In the genomic region with DNA sequence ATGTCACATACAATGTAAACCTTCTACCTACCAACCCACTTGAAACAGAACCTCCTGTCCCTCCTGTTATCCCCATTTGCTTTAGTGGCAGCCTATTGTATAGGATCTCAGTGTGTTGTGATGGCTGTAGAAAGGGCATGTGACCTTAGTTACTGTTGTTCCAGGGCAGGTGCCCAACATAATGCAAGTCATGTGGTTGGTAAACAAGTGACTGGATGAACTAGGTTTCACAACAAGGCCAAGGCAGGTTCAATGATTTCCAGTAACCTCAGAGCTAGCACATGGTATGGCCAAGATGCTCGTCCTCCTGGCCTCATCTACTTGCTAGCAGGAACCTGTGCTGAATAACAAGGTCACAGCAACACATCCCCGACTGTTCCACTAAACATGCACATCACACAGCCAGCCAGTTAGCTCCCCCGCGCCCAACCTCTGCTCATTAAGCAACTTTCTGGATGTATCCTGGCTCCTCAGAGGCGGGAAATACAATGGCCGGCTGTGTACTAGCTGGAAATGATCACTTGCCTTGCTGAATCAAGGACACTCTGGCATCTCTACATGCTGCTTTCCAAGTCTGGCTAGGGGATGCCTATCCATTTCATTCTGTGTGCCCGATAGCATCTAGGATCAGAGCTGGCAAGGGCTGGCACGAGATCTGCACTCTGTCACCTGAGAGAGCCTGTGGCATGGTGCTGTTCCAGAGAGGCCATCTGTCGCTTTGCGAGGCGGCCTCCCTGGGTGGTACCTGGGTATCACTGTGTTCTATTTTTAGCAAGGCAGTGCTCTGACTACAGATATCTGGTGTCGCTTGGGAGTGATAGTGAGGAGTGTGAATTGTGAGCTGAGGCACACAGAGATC, we compare ENCODE assay signal across 12 mouse cellular contexts.
DNase-seq lines count a peak whose midpoint lies in the region; ATAC-seq and TF ChIP-seq lines count a peak whose summit lies in the region.
"Had no signal": no experiment of that assay in that cellular context is flagged by ENCODE, and none has a peak within 500 bp of the region (broad histone marks: within the 10 kb centered on the region; RNA-seq: fewer than 3 reads in every experiment).

No protein-coding gene starts in this region.

- DNase-seq in forebrain, postnatal 0 days: no peak
- peak; percentile 39 to 61 for DNase-seq in right cerebral cortex, postnatal 10 days (ENCODE audit: low spot score in 2 of 2)
- DNase-seq in right cerebral cortex, adult 2 months (ENCODE audit: low spot score in 2 of 2): no peak
- peak in 1 of 2 experiments; percentile 49 for DNase-seq in heart, adult 2 months
- peak; percentile 75 for DNase-seq in skeletal muscle tissue, adult 2 months (ENCODE audit: low read depth, low spot score)
- DNase-seq in spleen, adult 18-20 months: no peak
- no peak for DNase-seq in kidney, adult 8-10 months
- DNase-seq: kidney, adult 11 months; right cerebral cortex, postnatal 25 days had no signal

- no peak overlapping the region for H3K4me3 ChIP-seq in forebrain, postnatal 0 days (ENCODE audit: low read depth, low read length)
- H3K4me3 ChIP-seq in forebrain, embryonic 12.5 days (replicated peaks): no peak overlapping the region
- H3K4me3 ChIP-seq in heart, adult 2 months: no peak overlapping the region
- H3K4me3 ChIP-seq: embryonic facial prominence, embryonic 13.5 days had no signal

- no peak overlapping the region for H3K27ac ChIP-seq in forebrain, postnatal 0 days (ENCODE audit: low read depth, low read length)
- no peak overlapping the region for H3K27ac ChIP-seq in forebrain, embryonic 12.5 days
- no peak overlapping the region for H3K27ac ChIP-seq in heart, adult 2 months
- H3K27ac ChIP-seq: embryonic facial prominence, embryonic 13.5 days had no signal

- no peaks in the 10 kb centered on the region for H3K4me1 ChIP-seq in forebrain, postnatal 0 days (ENCODE audit: insufficient read depth)
- no peaks in the 10 kb centered on the region for H3K4me1 ChIP-seq in forebrain, embryonic 12.5 days
- no peaks in the 10 kb centered on the region; the same call in 1 of the 2 replicates for H3K4me1 ChIP-seq in heart, adult 2 months (ENCODE audit: control insufficient read depth, insufficient read depth, low read length)
- H3K4me1 ChIP-seq: embryonic facial prominence, embryonic 13.5 days had no signal

- ATAC-seq in forebrain, postnatal 0 days: peak; percentile 67
- ATAC-seq in forebrain, embryonic 12.5 days (ENCODE audit: low FRiP score): no peak
- ATAC-seq: activated CD4-positive, CD25-positive, alpha-beta regulatory T cell, adult 4 months had no signal

- H3K79me2 ChIP-seq in heart, adult 2 months (replicated peaks; ENCODE audit: control insufficient read depth, insufficient read depth, low read length): no peaks in the 10 kb centered on the region

- no peaks in the 10 kb centered on the region for H3K27me3 ChIP-seq in forebrain, postnatal 0 days (ENCODE audit: insufficient read depth, low read length)
- H3K27me3 ChIP-seq in forebrain, embryonic 12.5 days: no peaks in the 10 kb centered on the region
- H3K27me3 ChIP-seq in heart, adult 2 months (ENCODE audit: control insufficient read depth, insufficient read depth, low read length): no peaks in the 10 kb centered on the region
- H3K27me3 ChIP-seq: embryonic facial prominence, embryonic 13.5 days had no signal

- TF ChIP-seq POLR2A in heart, adult 2 months (IDR thresholded peaks at IDR 0.05; ENCODE audit: insufficient read depth, low read depth, low read length): no peak

- H3K9ac ChIP-seq in forebrain, postnatal 0 days: no peak overlapping the region
- no peak overlapping the region for H3K9ac ChIP-seq in forebrain, embryonic 12.5 days
- H3K9ac ChIP-seq in heart, adult 2 months (ENCODE audit: low read depth, low read length): no peak overlapping the region
- H3K9ac ChIP-seq: embryonic facial prominence, embryonic 13.5 days had no signal

- H3K9me3 ChIP-seq in forebrain, postnatal 0 days (ENCODE audit: low read length): no peaks in the 10 kb centered on the region
- H3K9me3 ChIP-seq in forebrain, embryonic 12.5 days: no peaks in the 10 kb centered on the region
- H3K9me3 ChIP-seq: embryonic facial prominence, embryonic 13.5 days had no signal

- no peaks in the 10 kb centered on the region for H3K36me3 ChIP-seq in forebrain, postnatal 0 days (ENCODE audit: insufficient read depth)
- no peaks in the 10 kb centered on the region for H3K36me3 ChIP-seq in forebrain, embryonic 12.5 days (replicated peaks)
- no peaks in the 10 kb centered on the region for H3K36me3 ChIP-seq in heart, adult 2 months (ENCODE audit: control insufficient read depth, insufficient read depth, low read length)
- H3K36me3 ChIP-seq: embryonic facial prominence, embryonic 13.5 days had no signal

- no peak overlapping the region for H3K4me2 ChIP-seq in forebrain, postnatal 0 days (ENCODE audit: low read depth)
- no peak overlapping the region for H3K4me2 ChIP-seq in forebrain, embryonic 12.5 days
- H3K4me2 ChIP-seq: embryonic facial prominence, embryonic 13.5 days had no signal

- intact Hi-C loops in heart, adult 2 months (cut with DNase I): no loop called here

- TF ChIP-seq CTCF in forebrain, postnatal 0 days (IDR thresholded peaks at IDR 0.05; ENCODE audit: low read depth): no peak
- TF ChIP-seq CTCF in heart, adult 2 months (IDR thresholded peaks at IDR 0.05): no peak

- 0 out of 2 replicates have a peak, but pooled peaks have one; percentile 32 for TF ChIP-seq EP300 in heart, adult 2 months (IDR thresholded peaks at IDR 0.05; ENCODE audit: insufficient read depth, low read depth, low read length)

- 56% methylated on average over 12 of the region's 12 CpGs for WGBS in forebrain, postnatal 0 days
- WGBS in forebrain, embryonic 12.5 days: 80% methylated on average over 12 of the region's 12 CpGs
- WGBS in heart, adult 2 months: 69% methylated on average over 12 of the region's 12 CpGs

Comparison
In these comparisons a context has a peak if more than half of its experiments do, and no peak if none do; other contexts are left out.
1. DNase-seq: peak in right cerebral cortex, postnatal 10 days (2 of 2) and skeletal muscle tissue, adult 2 months (single experiment); none in forebrain, postnatal 0 days (single experiment), right cerebral cortex, adult 2 months (0 of 2), spleen, adult 18-20 months (0 of 2) and kidney, adult 8-10 months (0 of 2).